In the genomic region with DNA sequence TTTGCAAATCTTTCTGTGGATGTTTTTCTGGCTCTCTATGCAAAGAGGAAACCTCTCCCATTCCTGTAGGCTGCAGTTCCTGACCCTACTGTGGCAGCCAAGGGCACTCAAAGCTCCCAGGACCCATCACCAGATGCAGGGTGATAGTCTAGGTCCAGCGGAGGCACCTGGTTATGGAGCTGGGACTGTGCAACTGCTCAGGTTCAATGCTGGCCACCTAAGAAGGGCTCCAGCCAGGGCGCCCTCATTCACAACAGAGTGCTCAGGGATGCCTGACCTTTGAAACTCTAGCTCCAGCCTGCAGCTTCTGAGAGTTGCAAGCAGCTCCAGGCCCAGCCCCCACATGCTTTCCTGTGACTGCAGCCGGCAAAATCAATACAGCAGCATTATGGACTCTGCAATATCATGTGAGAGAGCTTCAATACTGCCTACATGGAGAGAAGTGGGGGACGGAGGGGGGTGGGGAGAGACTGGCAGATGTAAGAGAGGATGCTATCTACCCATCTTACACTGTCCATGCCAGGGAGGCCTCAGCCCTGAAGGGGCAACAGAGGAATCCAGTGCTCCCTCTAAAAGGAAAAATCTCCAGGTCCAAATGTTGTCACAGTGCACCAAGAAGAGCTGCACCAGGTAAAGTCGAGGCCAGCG, we compare ENCODE assay signal across 8 mouse cellular contexts. TPM values are rescaled to one million over a fixed set of nuclear protein-coding genes. Genes with fewer than 3 reads are reported as not detected.
DNase-seq lines count a peak whose midpoint lies in the region; ATAC-seq and TF ChIP-seq lines count a peak whose summit lies in the region.

No protein-coding gene starts in this region.

- no peaks in the 10 kb centered on the region for H3K27me3 ChIP-seq in forebrain, embryonic 15.5 days
- H3K27me3 ChIP-seq in forebrain, embryonic 16.5 days (replicated peaks; ENCODE audit: control insufficient read depth, insufficient read depth, low read length) = no peaks in the 10 kb centered on the region
- no peaks in the 10 kb centered on the region for H3K27me3 ChIP-seq in embryonic facial prominence, embryonic 14.5 days (replicated peaks; ENCODE audit: control insufficient read depth, insufficient read depth, low read length)
- no peaks in the 10 kb centered on the region for H3K27me3 ChIP-seq in intestine, postnatal 0 days (replicated peaks; ENCODE audit: control insufficient read depth, insufficient read depth, low read length)
- H3K27me3 ChIP-seq in lung, postnatal 0 days (replicated peaks; ENCODE audit: insufficient read depth, low read length) = no peaks in the 10 kb centered on the region

- no peaks in the 10 kb centered on the region for H3K9me3 ChIP-seq in forebrain, embryonic 15.5 days
- no peaks in the 10 kb centered on the region for H3K9me3 ChIP-seq in forebrain, embryonic 16.5 days (ENCODE audit: control insufficient read depth, low read length)
- no peaks in the 10 kb centered on the region for H3K9me3 ChIP-seq in embryonic facial prominence, embryonic 14.5 days (ENCODE audit: control insufficient read depth, low read length)
- no peaks in the 10 kb centered on the region for H3K9me3 ChIP-seq in intestine, postnatal 0 days (ENCODE audit: control insufficient read depth)
- H3K9me3 ChIP-seq in lung, postnatal 0 days (ENCODE audit: low read length) = no peaks in the 10 kb centered on the region

- peak; percentile 32; the same call in 1 of the 2 replicates for ATAC-seq in forebrain, embryonic 15.5 days (replicated peaks)
- no peak for ATAC-seq in forebrain, embryonic 16.5 days
- 0 out of 2 replicates have a peak, but pooled peaks have one; percentile 37 for ATAC-seq in embryonic facial prominence, embryonic 14.5 days (ENCODE audit: low read depth)
- peak; percentile 85 for ATAC-seq in intestine, postnatal 0 days
- peak; percentile 59; the same call in 1 of the 2 replicates for ATAC-seq in lung, postnatal 0 days
- ATAC-seq in inflammation-experienced regulatory T-cells, adult 6 months = no peak

- H3K9ac ChIP-seq in forebrain, embryonic 15.5 days (replicated peaks) = no peak overlapping the region
- no peak overlapping the region for H3K9ac ChIP-seq in forebrain, embryonic 16.5 days (replicated peaks; ENCODE audit: low read depth, low read length)
- no peak overlapping the region for H3K9ac ChIP-seq in embryonic facial prominence, embryonic 14.5 days (ENCODE audit: low read depth, low read length)
- no peak overlapping the region for H3K9ac ChIP-seq in intestine, postnatal 0 days (ENCODE audit: low read depth, low read length)
- no peak overlapping the region for H3K9ac ChIP-seq in lung, postnatal 0 days (replicated peaks; ENCODE audit: low read depth)

- no peak for TF ChIP-seq EP300 in lung, postnatal 0 days (IDR thresholded peaks at IDR 0.05)

- no peak for DNase-seq in embryonic facial prominence, embryonic 14.5 days (ENCODE audit: low spot score)
- DNase-seq in lung, postnatal 0 days (ENCODE audit: low spot score) = peak; percentile 38
- no peak for DNase-seq in spleen, postnatal 36 days (ENCODE audit: low spot score in 2 of 2)
- no peak for DNase-seq in right cerebral cortex, adult 18-20 months

- H3K36me3 ChIP-seq in forebrain, embryonic 15.5 days = no peaks in the 10 kb centered on the region
- H3K36me3 ChIP-seq in forebrain, embryonic 16.5 days (ENCODE audit: control insufficient read depth, insufficient read depth) = no peaks in the 10 kb centered on the region
- H3K36me3 ChIP-seq in embryonic facial prominence, embryonic 14.5 days (ENCODE audit: control insufficient read depth, insufficient read depth, low read length) = no peaks in the 10 kb centered on the region
- no peaks in the 10 kb centered on the region for H3K36me3 ChIP-seq in intestine, postnatal 0 days (ENCODE audit: control insufficient read depth, insufficient read depth)
- H3K36me3 ChIP-seq in lung, postnatal 0 days (ENCODE audit: insufficient read depth, low read length) = no peaks in the 10 kb centered on the region

- no peak overlapping the region for H3K4me3 ChIP-seq in forebrain, embryonic 15.5 days
- no peak overlapping the region for H3K4me3 ChIP-seq in forebrain, embryonic 16.5 days (replicated peaks; ENCODE audit: low read length)
- H3K4me3 ChIP-seq in embryonic facial prominence, embryonic 14.5 days (ENCODE audit: low read depth, low read length) = no peak overlapping the region
- no peak overlapping the region for H3K4me3 ChIP-seq in intestine, postnatal 0 days (ENCODE audit: low read depth, low read length)
- no peak overlapping the region for H3K4me3 ChIP-seq in lung, postnatal 0 days (ENCODE audit: low read depth, low read length)

- TF ChIP-seq CTCF in intestine, postnatal 0 days (IDR thresholded peaks at IDR 0.05; ENCODE audit: low read depth) = no peak
- no peak for TF ChIP-seq CTCF in lung, postnatal 0 days (IDR thresholded peaks at IDR 0.05)

- no peak overlapping the region for H3K27ac ChIP-seq in forebrain, embryonic 15.5 days (replicated peaks)
- H3K27ac ChIP-seq in forebrain, embryonic 16.5 days (ENCODE audit: low read length) = no peak overlapping the region
- H3K27ac ChIP-seq in embryonic facial prominence, embryonic 14.5 days (replicated peaks; ENCODE audit: low read depth, low read length) = no peak overlapping the region
- peak overlapping the region; percentile 58 for H3K27ac ChIP-seq in intestine, postnatal 0 days (ENCODE audit: low read depth, low read length)
- H3K27ac ChIP-seq in lung, postnatal 0 days (ENCODE audit: low read length) = peak overlapping the region; percentile 52

- H3K4me2 ChIP-seq in forebrain, embryonic 15.5 days (replicated peaks) = no peak overlapping the region
- no peak overlapping the region for H3K4me2 ChIP-seq in forebrain, embryonic 16.5 days (ENCODE audit: low read length)
- H3K4me2 ChIP-seq in embryonic facial prominence, embryonic 14.5 days (ENCODE audit: low read depth, low read length) = no peak overlapping the region
- H3K4me2 ChIP-seq in intestine, postnatal 0 days (replicated peaks; ENCODE audit: low read depth) = 0 out of 2 replicates have a peak overlapping the region, but pooled peaks have one; percentile 3
- H3K4me2 ChIP-seq in lung, postnatal 0 days (replicated peaks; ENCODE audit: low read depth, low read length) = no peak overlapping the region

- WGBS in forebrain, embryonic 15.5 days = 74% methylated on average over 6 of the region's 6 CpGs
- 82% methylated on average over 6 of the region's 6 CpGs for WGBS in forebrain, embryonic 16.5 days
- 54% methylated on average over 6 of the region's 6 CpGs for WGBS in embryonic facial prominence, embryonic 14.5 days
- WGBS in intestine, postnatal 0 days = 44% methylated on average over 6 of the region's 6 CpGs
- WGBS in lung, postnatal 0 days = 52% methylated on average over 6 of the region's 6 CpGs

- H3K4me1 ChIP-seq in forebrain, embryonic 15.5 days = peaks cover 30% of the 10 kb centered on the region
- H3K4me1 ChIP-seq in forebrain, embryonic 16.5 days (replicated peaks; ENCODE audit: control insufficient read depth, insufficient read depth, low read length) = peaks cover 10% of the 10 kb centered on the region
- peaks cover 29% of the 10 kb centered on the region for H3K4me1 ChIP-seq in embryonic facial prominence, embryonic 14.5 days (ENCODE audit: control insufficient read depth, insufficient read depth, low read length)
- H3K4me1 ChIP-seq in intestine, postnatal 0 days (replicated peaks; ENCODE audit: control insufficient read depth, insufficient read depth, low read length) = peaks cover 13% of the 10 kb centered on the region; the same call in 1 of the 2 replicates
- peaks cover 7% of the 10 kb centered on the region; the same call in 1 of the 2 replicates for H3K4me1 ChIP-seq in lung, postnatal 0 days (ENCODE audit: insufficient read depth, low read depth, low read length)

RNA-seq across cellular contexts. Expression of a gene that starts 24.3 kb away (rescaled TPM):
- polyA plus RNA-seq in forebrain, embryonic 15.5 days (2015; fragmentation: Nextera tagmentation; extraction: Ambion mirVana) = 125 and 126 TPM in 2 replicates
- polyA plus RNA-seq in forebrain, embryonic 16.5 days (2015; fragmentation: Nextera tagmentation; extraction: Ambion mirVana) = 131 and 137 TPM in 2 replicates
- polyA plus RNA-seq in embryonic facial prominence, embryonic 14.5 days (2014; fragmentation: Nextera tagmentation; extraction: Ambion mirVana) = 26.1 and 27.7 TPM in 2 replicates
- 11.3 and 11.9 TPM in 2 replicates for polyA plus RNA-seq in intestine, postnatal 0 days (2015; fragmentation: Nextera tagmentation; extraction: Ambion mirVana)
- 40.9 and 47.9 TPM in 2 replicates for polyA plus RNA-seq in lung, postnatal 0 days (2015; fragmentation: Nextera tagmentation; extraction: Ambion mirVana)
- polyA plus RNA-seq in inflammation-experienced regulatory T-cells, adult 6 months (2017; shearing (Covaris generic)) = 10 to 100 TPM in 2 of 3 experiments, 1 to 10 TPM in 1; 6.6 to 22.4 (median 21.6) TPM

Comparison
In these comparisons a context has a peak if more than half of its experiments do, and no peak if none do; other contexts are left out.
1. ATAC-seq: peak in forebrain, embryonic 15.5 days (single experiment), embryonic facial prominence, embryonic 14.5 days (single experiment), intestine, postnatal 0 days (single experiment) and lung, postnatal 0 days (single experiment); none in forebrain, embryonic 16.5 days (single experiment) and inflammation-experienced regulatory T-cells, adult 6 months (single experiment).
2. H3K27ac ChIP-seq: peak in intestine, postnatal 0 days (single experiment) and lung, postnatal 0 days (single experiment); none in forebrain, embryonic 15.5 days (single experiment), forebrain, embryonic 16.5 days (single experiment) and embryonic facial prominence, embryonic 14.5 days (single experiment).